Comparison of ENCODE assay signal across 14 mouse cellular contexts in genomic region chr11:67549306-67549705, GRCm38 (mm10).
DNase-seq lines count a peak whose midpoint lies in the region; ATAC-seq and TF ChIP-seq lines count a peak whose summit lies in the region.
"Had no signal": no experiment of that assay in that cellular context is flagged by ENCODE, and none has a peak within 500 bp of the region (broad histone marks: within the 10 kb centered on the region; RNA-seq: fewer than 3 reads in every experiment).

No protein-coding gene starts in this region.

- H3K9ac ChIP-seq in lung, embryonic 15.5 days: no peak overlapping the region
- H3K9ac ChIP-seq in intestine, embryonic 16.5 days (ENCODE audit: low read depth, low read length): no peak overlapping the region
- H3K9ac ChIP-seq: embryonic facial prominence, embryonic 13.5 days; liver, embryonic 14.5 days had no signal

- no peaks in the 10 kb centered on the region for H3K27me3 ChIP-seq in lung, embryonic 15.5 days
- no peaks in the 10 kb centered on the region for H3K27me3 ChIP-seq in intestine, embryonic 16.5 days (replicated peaks; ENCODE audit: control insufficient read depth, insufficient read depth, low read length)
- H3K27me3 ChIP-seq: embryonic facial prominence, embryonic 13.5 days had no signal

- no peak overlapping the region for H3K4me3 ChIP-seq in gastrocnemius, adult 2 months
- no peak overlapping the region for H3K4me3 ChIP-seq in lung, embryonic 15.5 days
- H3K4me3 ChIP-seq in intestine, embryonic 16.5 days (ENCODE audit: low read length): no peak overlapping the region
- H3K4me3 ChIP-seq: embryonic facial prominence, embryonic 13.5 days; heart, adult 2 months had no signal

- no peak overlapping the region for H3K4me2 ChIP-seq in lung, embryonic 15.5 days
- no peak overlapping the region for H3K4me2 ChIP-seq in intestine, embryonic 16.5 days (ENCODE audit: low read depth, low read length)
- H3K4me2 ChIP-seq: embryonic facial prominence, embryonic 13.5 days had no signal

- peaks cover 24% of the 10 kb centered on the region for H3K4me1 ChIP-seq in lung, embryonic 15.5 days
- H3K4me1 ChIP-seq in intestine, embryonic 16.5 days (ENCODE audit: control insufficient read depth, insufficient read depth, low read length): peaks cover 17% of the 10 kb centered on the region

- H3K27ac ChIP-seq in gastrocnemius, adult 2 months: 0 out of 2 replicates have a peak overlapping the region, but pooled peaks have one; percentile 40
- no peak overlapping the region for H3K27ac ChIP-seq in lung, embryonic 15.5 days
- no peak overlapping the region for H3K27ac ChIP-seq in intestine, embryonic 16.5 days (ENCODE audit: low read length)
- H3K27ac ChIP-seq: embryonic facial prominence, embryonic 13.5 days; heart, adult 2 months; liver, embryonic 14.5 days had no signal

- H3K36me3 ChIP-seq in lung, embryonic 15.5 days: no peaks in the 10 kb centered on the region
- no peaks in the 10 kb centered on the region for H3K36me3 ChIP-seq in intestine, embryonic 16.5 days (ENCODE audit: control insufficient read depth, insufficient read depth, low read length)
- H3K36me3 ChIP-seq: embryonic facial prominence, embryonic 13.5 days; G1E had no signal

- no peak for DNase-seq in gastrocnemius, adult 2 months
- DNase-seq in gastrocnemius, postnatal 25 days: no peak
- no peak for DNase-seq in lung, postnatal 4 days
- peak; percentile 40 for DNase-seq in R1 (ENCODE audit: low read depth, low spot score)
- DNase-seq in adrenal gland, postnatal 4 days (ENCODE audit: low spot score in 2 of 2): no peak
- DNase-seq in cerebellum, adult 18-20 months: no peak
- DNase-seq: cerebellum, postnatal 36 days had no signal

- intact Hi-C loops in gastrocnemius, adult 2 months (cut with DNase I): no loop called here

- 50% methylated on average over 4 of the region's 4 CpGs for WGBS in lung, embryonic 15.5 days
- WGBS in intestine, embryonic 16.5 days: 78% methylated on average over 4 of the region's 4 CpGs

- TF ChIP-seq CTCF in gastrocnemius, adult 2 months (IDR thresholded peaks at IDR 0.05): no peak

- no peaks in the 10 kb centered on the region for H3K9me3 ChIP-seq in lung, embryonic 15.5 days
- no peaks in the 10 kb centered on the region for H3K9me3 ChIP-seq in intestine, embryonic 16.5 days (ENCODE audit: control insufficient read depth, low read length)
- H3K9me3 ChIP-seq: embryonic facial prominence, embryonic 13.5 days had no signal

- peak; percentile 30; the same call in 1 of the 2 replicates for ATAC-seq in lung, embryonic 15.5 days (ENCODE audit: borderline replicate concordance, extremely low read depth, low FRiP score, low TSS enrichment)
- ATAC-seq in intestine, embryonic 16.5 days: peak; percentile 61
- ATAC-seq: activated CD4-positive, CD25-positive, alpha-beta regulatory T cell, adult 4 months had no signal
